Mouse (Mus musculus) adrenal gland, postnatal 10 days (tissue): ENCODE data around the gene Heatr5b. TPM values are rescaled to one million over a fixed set of nuclear protein-coding genes. Genes with fewer than 3 reads are reported as not detected.

Experiments
- total RNA-seq, 2 experiments: library from RNA; stranded (reverse); gene quantifications; 2 replicates each; pipeline ENCODE4 v1.2.3; 2021

Heatr5b gene
- total RNA-seq, 2 experiments from 2014 or later: 24.0 to 29.2 TPM

Other genes starting within 250 kb of the Heatr5b start
- 10 to 100 TPM; 20.5 to 25.2 TPM for gene Strn, start 98.2 kb downstream of the Heatr5b start, total RNA-seq
- gene Gpatch11, start 203 bp upstream of the Heatr5b start, total RNA-seq: 10 to 100 TPM; 21.6 to 24.9 TPM
- gene Eif2ak2, start 47.2 kb upstream of the Heatr5b start, total RNA-seq: 10 to 100 TPM; 16.5 to 27.6 TPM
- under 1 TPM in 1 of 2 experiments, not detected in 1; 0.27 TPM for gene Sult6b1, start 71.6 kb upstream of the Heatr5b start, total RNA-seq
- 10 to 100 TPM; 47.3 to 51.3 TPM for gene Cebpzos, start 81.1 kb upstream of the Heatr5b start, total RNA-seq
- 10 to 100 TPM; 33.2 to 37.9 TPM for gene Cebpz, start 101.7 kb upstream of the Heatr5b start, total RNA-seq
- 10 to 100 TPM; 48.7 to 51.6 TPM for gene Ndufaf7, start 101.8 kb upstream of the Heatr5b start, total RNA-seq
- gene Prkd3, start 185.5 kb upstream of the Heatr5b start, total RNA-seq: 10 to 100 TPM; 39.3 to 43.6 TPM
- 10 to 100 TPM; 17.7 to 24.7 TPM for gene Qpct, start 216.5 kb upstream of the Heatr5b start, total RNA-seq